Mouse (Mus musculus): Measurements from ENCODE around the gene Ms4a6b. TPM values are rescaled to one million over a fixed set of nuclear protein-coding genes. Genes with fewer than 3 reads are reported as not detected.
"Not testable (repeated sequence)": the region's sequence is repeated elsewhere in the genome, so short reads cannot be mapped to it uniquely, and the experiment has no call there.

The Ms4a6b gene
- polyA plus RNA-seq, 1 experiment, result not detected

DNA sequence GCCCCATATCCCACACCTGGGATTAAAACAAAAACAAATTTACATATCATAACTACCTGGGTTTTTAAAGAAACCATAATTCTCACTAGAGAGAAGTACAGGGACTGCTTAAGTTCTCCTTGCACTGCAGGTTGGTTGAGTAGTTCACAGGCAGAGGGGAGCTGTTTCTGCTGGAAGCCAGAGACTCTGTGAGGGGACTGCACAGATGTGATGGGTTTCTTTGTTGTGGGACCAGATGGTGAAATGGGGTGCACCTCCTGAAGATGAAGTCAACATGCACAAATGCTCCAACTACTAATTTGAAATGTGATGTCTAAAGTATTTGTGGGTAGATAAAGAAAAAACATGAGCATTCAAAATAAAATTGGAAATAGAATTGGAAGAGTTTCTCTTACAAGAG lies 31.6 kb downstream of the Ms4a6b start:
- no peaks in the 10 kb centered on the region for H3K27me3 ChIP-seq (ENCODE audit: control insufficient read depth, insufficient read depth, insufficient read length)
- no peak overlapping the region for H3K4me3 ChIP-seq
- H3K36me3 ChIP-seq (ENCODE audit: control insufficient read depth, insufficient read depth), result no peaks in the 10 kb centered on the region
- no peak for TF ChIP-seq USF1 (IDR thresholded peaks at IDR 0.05; ENCODE audit: low read depth)
- no peak overlapping the region for H3K4me2 ChIP-seq (ENCODE audit: low read depth)
- no peaks in the 10 kb centered on the region for H3K79me2 ChIP-seq (ENCODE audit: control insufficient read depth, insufficient read depth)
- H3ac ChIP-seq (ENCODE audit: control insufficient read depth, insufficient read length), result no peak overlapping the region

GRCm38 (mm10) chr19:11554726-11555125 lies 38.4 kb downstream of the Ms4a6b start:
- no peaks in the 10 kb centered on the region for H3K27me3 ChIP-seq (ENCODE audit: control insufficient read depth, insufficient read depth, insufficient read length)

GRCm38 (mm10) chr19:11559560-11559959 lies 43.2 kb downstream of the Ms4a6b start:
- not testable (repeated sequence) for H3K27me3 ChIP-seq (ENCODE audit: control insufficient read depth, insufficient read depth, insufficient read length); H3K4me2 ChIP-seq (ENCODE audit: low read depth); H3K79me2 ChIP-seq (ENCODE audit: control insufficient read depth, insufficient read depth); H3K36me3 ChIP-seq (ENCODE audit: control insufficient read depth, insufficient read depth); H3K4me3 ChIP-seq; H3ac ChIP-seq (ENCODE audit: control insufficient read depth, insufficient read length)

More at GRCm38 (mm10) chr19:11554726-11555125, 38.4 kb downstream of the Ms4a6b start:
- H3ac ChIP-seq (ENCODE audit: control insufficient read depth, insufficient read length), result no peak overlapping the region
- no peak overlapping the region for H3K4me2 ChIP-seq (ENCODE audit: low read depth)
- no peaks in the 10 kb centered on the region for H3K79me2 ChIP-seq (ENCODE audit: control insufficient read depth, insufficient read depth)
- no peak overlapping the region for H3K4me3 ChIP-seq
- TF ChIP-seq USF1 (IDR thresholded peaks at IDR 0.05; ENCODE audit: low read depth) (no peak), MAX (IDR thresholded peaks at IDR 0.05; ENCODE audit: low read depth) (no peak), POLR2AphosphoS2 (IDR thresholded peaks at IDR 0.05; ENCODE audit: insufficient read length, low read depth) (no peak)
- no peaks in the 10 kb centered on the region for H3K36me3 ChIP-seq (ENCODE audit: control insufficient read depth, insufficient read depth)

GRCm38 (mm10) chr19:11574965-11575364 lies 58.7 kb downstream of the Ms4a6b start:
- Histone ChIP-seq H3ac (ENCODE audit: control insufficient read depth, insufficient read length) (no peak overlapping the region), H3K4me2 (ENCODE audit: low read depth) (no peak overlapping the region), H3K4me3 (no peak overlapping the region), H3K27me3 (ENCODE audit: control insufficient read depth, insufficient read depth, insufficient read length) (no peaks in the 10 kb centered on the region), H3K36me3 (ENCODE audit: control insufficient read depth, insufficient read depth) (no peaks in the 10 kb centered on the region), H3K79me2 (ENCODE audit: control insufficient read depth, insufficient read depth) (no peaks in the 10 kb centered on the region)
- TF ChIP-seq CEBPB (IDR thresholded peaks at IDR 0.05; ENCODE audit: insufficient read depth, poor library complexity, severe bottlenecking) (no peak), POLR2AphosphoS2 (IDR thresholded peaks at IDR 0.05; ENCODE audit: insufficient read length, low read depth) (no peak), USF1 (IDR thresholded peaks at IDR 0.05; ENCODE audit: low read depth) (no peak), MAX (IDR thresholded peaks at IDR 0.05; ENCODE audit: low read depth) (no peak), POLR2A (IDR thresholded peaks at IDR 0.05; ENCODE audit: insufficient read length, low read depth) (no peak), TCF3 (IDR thresholded peaks at IDR 0.05; ENCODE audit: insufficient read length, low read depth) (no peak)

Other genes with a start within 250 kb of the Ms4a6b start
- gene Ms4a5, start 232.6 kb upstream of the Ms4a6b start, polyA plus RNA-seq (2012; fragmentation: generic; extraction: Trizol), result not detected
- gene Ms4a14, start 202.1 kb upstream of the Ms4a6b start, polyA plus RNA-seq (2012; fragmentation: generic; extraction: Trizol), result not detected
- not detected for gene Ms4a7, start 180.4 kb upstream of the Ms4a6b start, polyA plus RNA-seq (2012; fragmentation: generic; extraction: Trizol)
- gene Ms4a4a, start 141.0 kb upstream of the Ms4a6b start, polyA plus RNA-seq (2012; fragmentation: generic; extraction: Trizol), result not detected
- gene Ms4a4c, start 111.7 kb upstream of the Ms4a6b start, polyA plus RNA-seq (2012; fragmentation: generic; extraction: Trizol), result not detected
- not detected for gene Ms4a4b, start 73.0 kb upstream of the Ms4a6b start, polyA plus RNA-seq (2012; fragmentation: generic; extraction: Trizol)
- gene Ms4a6c, start 47.1 kb upstream of the Ms4a6b start, polyA plus RNA-seq (2012; fragmentation: generic; extraction: Trizol), result not detected
- not detected for gene Gm8369, start 30.6 kb upstream of the Ms4a6b start, polyA plus RNA-seq (2012; fragmentation: generic; extraction: Trizol)
- gene Ms4a4d, start 20.3 kb downstream of the Ms4a6b start, polyA plus RNA-seq (2012; fragmentation: generic; extraction: Trizol), result 0.08 TPM
- 0.08 TPM for gene Ms4a6d, start 88.3 kb downstream of the Ms4a6b start, polyA plus RNA-seq (2012; fragmentation: generic; extraction: Trizol)
- not detected for gene Ms4a2, start 107.2 kb downstream of the Ms4a6b start, polyA plus RNA-seq (2012; fragmentation: generic; extraction: Trizol)
- gene Ms4a3, start 124.3 kb downstream of the Ms4a6b start, polyA plus RNA-seq (2012; fragmentation: generic; extraction: Trizol), result not detected
- not detected for gene Oosp2, start 144.0 kb downstream of the Ms4a6b start, polyA plus RNA-seq (2012; fragmentation: generic; extraction: Trizol)
- not detected for gene Oosp1, start 174.6 kb downstream of the Ms4a6b start, polyA plus RNA-seq (2012; fragmentation: generic; extraction: Trizol)
- gene Oosp3, start 180.5 kb downstream of the Ms4a6b start, polyA plus RNA-seq (2012; fragmentation: generic; extraction: Trizol), result not detected
- gene Gif, start 231.0 kb downstream of the Ms4a6b start, polyA plus RNA-seq (2012; fragmentation: generic; extraction: Trizol), result not detected